Mouse (Mus musculus) retina, embryonic 14.5 days (tissue): ENCODE measurements at regions not wholly inside any gene's neighbourhood (a gene's known extent, or its start where the extent isn't known, plus 50 kb on each side); places are given as distances from the start of the nearest gene placed in this dataset.

Experiments
- DNase-seq: peaks from one replicate; pipeline ENCODE4 v3.0.0-alpha.2; 2015; ENCODE audit warnings: low spot score

DNA sequence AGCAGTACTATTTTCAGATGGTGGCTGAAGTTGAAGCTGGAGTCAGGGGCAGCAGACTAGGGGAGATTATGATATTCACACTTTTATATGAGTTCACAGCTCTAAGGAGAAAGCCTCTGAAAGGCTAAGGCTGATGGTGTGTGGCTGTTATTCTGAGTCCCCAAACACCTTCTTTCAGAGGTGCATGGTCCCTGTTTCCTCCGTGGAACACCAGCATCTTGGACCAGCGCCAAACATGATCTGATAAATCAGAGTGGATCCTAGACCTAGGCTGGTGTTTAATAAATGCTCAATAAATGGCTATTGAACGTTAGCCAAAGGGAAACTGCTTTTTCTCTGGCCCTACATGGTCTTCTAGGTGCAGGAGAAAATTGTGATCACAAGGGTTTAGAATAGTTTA lies 269.2 kb downstream of the Agtpbp1 start:
- DNase-seq: no peak

DNA sequence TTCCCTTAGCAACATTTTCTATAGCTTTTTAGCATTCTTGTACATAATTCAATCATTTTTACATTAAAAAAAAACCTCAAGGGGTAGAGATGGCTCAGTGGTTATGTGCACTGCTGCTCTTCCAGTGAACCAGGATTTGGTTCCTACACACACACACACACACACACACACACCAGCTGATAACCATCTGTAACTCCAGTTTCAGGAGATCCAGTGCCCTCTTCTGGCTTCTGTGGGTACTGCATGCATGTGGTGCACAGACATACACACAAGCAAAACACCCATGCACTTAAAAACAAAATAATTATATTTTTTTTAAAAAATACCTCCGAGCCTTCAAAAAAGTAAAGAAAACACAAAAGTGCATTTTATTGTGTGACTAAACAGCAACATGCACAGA lies 270.6 kb downstream of the Agtpbp1 start:
- peak; percentile 56 for DNase-seq

DNA sequence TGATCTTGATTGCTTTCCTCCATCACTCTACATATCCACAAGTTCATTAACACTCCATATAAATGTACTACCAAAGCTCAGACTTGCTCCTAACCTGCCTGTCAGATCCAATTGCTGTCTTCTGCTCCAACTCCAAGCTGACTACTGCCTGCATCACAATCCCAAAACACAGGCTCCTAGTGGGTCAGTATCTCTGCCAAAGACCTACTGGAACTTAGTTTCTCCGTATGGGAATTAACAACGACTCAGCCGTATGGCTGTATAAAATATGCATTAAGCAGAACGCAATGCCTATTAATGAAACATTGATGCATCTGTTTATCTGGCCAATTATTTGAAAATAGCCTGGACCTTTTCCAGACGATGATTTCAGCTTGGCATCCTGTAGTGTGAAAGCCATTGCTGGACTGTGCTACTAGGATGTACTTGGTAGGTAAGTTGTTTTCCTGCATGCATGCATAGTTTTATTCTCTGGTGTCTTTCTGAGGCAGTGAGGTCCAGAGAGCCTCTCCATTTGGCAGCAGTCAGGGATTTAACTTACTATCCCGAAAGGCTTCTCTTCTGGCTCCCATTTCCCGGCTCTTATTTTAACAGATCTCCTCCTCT lies 271.2 kb downstream of the Agtpbp1 start:
- DNase-seq: no peak

DNA sequence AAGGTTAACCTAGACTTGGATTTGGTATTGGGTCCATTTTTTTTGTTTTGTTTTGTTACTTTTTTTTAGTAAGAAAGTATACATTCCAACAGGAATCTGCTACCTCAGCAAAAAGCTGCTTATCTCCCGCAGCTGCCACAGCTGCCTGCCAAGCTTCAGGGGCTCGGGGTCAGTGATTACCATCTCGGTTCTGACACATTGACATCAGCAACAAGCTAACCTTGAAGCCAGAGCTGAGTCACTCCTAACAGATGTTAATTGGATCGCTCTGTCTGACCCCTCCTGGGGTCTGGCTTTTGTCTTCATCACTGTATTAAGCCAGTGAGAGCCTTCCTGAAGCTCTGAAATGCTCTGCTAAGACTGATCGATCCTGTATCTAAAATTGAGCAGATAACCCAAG lies 292.1 kb downstream of the Agtpbp1 start:
- peak; percentile 21 for DNase-seq

DNA sequence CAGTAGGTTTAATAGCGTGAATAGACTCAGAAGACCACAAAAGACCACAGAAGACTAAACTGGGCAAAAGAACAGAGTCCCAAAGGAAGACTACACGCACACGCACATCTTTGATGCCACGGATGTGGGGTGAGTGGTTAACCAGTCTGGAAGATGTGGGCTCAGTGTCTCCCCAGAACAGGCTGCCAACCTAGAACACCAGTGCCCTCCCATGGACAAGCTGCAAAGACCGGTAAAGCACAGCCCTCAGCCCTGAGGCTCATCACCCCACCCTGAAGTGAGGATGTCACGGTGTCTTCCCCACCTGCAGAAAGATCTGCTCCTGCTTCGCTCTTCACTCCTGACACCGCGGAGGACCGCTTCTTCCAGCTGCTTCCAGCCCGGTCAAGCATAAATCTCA lies 295.9 kb downstream of the Agtpbp1 start:
- DNase-seq: peak; percentile 14

DNA sequence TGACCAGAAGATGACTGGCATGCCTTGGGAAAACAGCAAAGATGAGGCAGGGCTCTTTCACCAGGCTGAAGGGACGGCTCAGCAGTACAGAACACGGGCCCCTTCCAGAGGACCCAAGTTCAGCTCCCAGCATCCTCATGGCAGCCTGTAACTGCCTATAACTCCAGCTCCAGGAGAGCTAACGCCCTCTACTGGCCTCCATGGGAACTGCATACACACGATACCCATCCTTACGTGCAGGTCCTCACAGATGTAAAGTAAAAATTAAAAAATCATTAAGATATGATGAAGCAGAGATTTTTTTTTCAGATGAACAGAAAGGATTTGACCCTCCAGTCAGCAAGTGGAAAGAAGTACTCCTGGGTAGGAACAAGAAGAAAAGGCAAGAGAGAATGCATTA lies 303.8 kb downstream of the Agtpbp1 start:
- no peak for DNase-seq

DNA sequence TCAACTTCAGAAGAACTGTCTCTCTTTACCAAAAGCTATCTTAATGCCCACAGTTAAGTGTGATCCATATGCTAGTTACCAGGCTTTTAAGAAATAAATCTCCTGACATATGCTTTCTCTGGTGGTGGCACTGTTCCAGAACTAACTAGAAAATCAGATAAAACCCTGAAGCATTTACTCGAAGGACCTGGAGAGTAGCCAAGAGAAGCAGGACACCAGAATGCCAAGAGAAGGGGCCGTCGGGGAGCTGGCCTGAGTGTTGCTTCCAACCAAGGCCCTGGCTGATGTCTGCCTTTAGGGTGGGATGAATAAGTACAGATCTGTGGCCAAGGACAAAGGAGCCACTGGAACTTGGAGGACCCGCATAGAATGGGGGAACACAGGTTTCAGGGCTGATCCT lies 305.9 kb downstream of the Agtpbp1 start:
- DNase-seq: no peak

DNA sequence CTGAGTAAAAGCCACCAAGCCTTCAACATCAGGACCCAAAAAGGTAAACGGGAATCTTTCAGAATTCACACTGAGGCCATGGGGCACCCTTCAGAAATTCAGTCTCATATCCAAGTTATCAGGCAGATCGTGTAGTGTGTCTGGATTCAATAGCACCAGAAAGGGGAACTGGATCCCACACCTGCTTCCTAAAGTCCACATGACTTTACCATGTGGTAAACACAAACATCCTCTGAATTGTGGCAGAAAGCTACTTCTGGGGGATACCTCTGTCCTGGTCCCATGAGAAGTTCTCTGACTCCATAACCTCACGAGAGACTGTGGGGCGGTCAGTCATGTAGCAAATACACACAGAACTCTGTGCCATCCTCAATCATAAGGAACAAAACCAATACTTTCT lies 313.4 kb downstream of the Agtpbp1 start:
- no peak for DNase-seq

DNA sequence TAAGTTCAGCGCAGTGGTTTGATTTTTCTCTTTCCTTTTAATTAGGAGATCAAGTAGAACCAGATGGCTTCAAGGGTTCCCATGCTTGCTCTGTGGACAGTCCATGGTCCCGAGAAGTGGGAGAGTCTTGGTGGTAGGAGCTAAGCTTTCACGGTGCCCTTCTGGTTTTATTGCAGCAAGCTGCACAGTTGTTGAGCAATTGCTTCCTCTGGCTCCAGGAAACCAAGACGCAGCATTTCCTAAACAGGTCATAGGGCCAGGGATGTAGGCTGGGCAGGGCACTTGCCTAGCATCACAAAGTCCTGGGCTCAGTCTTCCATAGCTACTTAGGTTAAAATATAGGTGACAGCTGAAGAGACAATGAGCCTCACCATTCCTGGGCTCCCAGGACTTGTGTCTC lies 318.2 kb downstream of the Agtpbp1 start:
- no peak for DNase-seq

DNA sequence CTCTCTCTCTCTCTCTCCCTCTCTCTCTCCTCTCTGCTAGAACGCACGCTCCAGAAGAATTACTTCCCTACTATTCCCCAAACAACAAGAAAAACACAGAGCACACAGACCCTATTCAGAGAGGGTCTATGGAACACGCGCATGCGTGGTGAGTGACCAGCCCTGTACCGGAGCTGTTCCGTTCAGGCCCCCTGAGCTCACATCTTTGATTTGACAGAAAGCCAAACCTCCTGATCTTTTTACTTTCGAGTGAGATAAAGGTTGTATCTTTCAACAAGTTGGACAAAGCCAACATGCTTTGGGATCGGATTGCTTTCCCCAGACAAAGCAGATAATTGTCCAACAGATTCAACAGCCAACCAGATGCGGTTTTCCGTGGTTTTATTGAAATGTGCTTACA lies 320.9 kb downstream of the Agtpbp1 start:
- no peak for DNase-seq

DNA sequence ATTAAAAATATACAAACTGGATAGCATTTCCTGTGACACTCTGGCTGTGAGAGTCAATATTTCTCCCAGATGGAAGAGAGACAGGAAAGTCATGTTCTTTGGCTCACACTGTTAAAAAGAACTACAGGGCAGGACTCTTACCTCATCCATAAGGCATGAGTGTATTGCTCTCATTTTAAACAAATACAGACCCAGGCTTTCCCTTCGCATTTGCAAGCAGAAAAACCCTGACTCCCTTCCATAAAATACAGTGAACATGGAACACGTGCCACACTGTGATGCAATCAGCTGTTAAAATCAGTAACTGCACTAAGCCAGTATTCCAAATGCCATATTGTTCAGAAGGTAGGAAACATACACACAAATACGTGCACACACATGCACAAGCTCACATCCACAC lies 323.1 kb downstream of the Agtpbp1 start:
- DNase-seq: no peak

DNA sequence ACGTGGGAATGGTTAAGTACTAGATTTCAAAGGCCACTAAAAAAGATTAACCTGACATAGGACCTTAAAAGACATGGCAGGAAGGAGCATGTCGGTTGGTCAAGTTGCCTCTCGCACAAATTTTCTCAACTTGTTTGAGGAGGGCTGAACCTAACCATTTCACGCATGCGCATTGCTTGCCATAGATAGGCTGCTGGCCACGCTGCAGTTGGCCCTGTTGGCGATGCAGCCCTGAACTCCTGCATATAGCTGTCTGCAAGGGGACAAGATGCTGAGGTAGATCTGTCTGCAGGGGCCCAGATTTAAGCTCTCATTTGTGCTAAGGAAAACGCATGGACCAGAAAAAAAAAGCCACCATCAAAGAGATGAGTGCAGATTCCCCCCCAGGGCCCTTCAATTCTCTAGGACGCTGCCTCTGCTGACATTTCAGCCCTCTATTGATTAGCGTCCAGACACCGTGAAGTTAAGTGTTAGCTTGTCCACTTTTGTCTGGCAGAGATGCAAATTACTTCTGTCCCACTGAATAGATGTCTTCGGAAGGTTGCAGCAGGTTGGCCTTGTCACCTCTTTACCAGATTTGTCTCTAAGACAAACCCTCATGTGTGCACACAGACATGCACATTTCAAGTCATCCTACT lies 329.1 kb downstream of the Agtpbp1 start:
- DNase-seq: peak; percentile 26

DNA sequence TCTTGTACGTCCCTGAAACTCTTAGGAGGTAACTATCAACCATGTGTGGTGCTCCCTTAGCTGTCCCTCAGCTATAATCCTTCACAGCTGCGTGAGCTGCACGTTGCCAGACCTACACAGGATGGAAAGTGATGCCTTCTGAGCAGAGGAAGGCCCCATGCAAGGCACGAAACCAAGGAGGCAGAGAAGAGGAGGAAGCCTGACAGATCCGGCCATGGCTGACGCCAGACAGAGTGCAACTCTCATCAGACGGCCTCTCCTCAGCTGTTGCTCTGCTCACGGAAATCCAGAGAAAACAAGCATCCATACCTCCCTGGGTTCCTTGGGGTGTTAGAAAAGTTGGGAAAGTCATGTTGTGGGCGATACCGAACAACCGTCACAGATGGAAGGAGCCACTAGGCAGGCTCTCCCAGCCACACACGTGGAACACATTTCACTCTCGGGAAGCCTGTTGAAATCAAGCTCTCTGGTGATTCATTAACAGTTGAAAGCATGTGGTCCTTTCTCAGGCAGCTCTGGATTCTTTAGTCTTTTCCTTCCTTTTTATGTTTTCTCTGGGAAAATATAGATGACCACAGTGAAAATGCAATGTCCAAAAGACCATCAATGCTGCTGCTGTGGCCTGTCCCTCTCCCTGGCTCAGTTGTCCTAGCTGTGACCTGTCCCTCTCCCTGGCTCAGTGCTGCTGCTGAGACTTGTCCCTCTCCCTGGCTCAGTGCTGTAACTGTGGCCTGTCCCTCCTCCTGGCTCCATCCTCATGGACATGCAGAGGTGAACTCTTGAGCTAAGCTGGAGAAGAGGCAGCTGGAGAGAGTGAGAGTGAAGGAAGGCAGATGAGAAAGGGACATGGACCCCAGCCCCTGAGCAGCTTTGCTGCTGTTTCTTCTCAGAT lies 331.1 kb downstream of the Agtpbp1 start:
- no peak for DNase-seq

DNA sequence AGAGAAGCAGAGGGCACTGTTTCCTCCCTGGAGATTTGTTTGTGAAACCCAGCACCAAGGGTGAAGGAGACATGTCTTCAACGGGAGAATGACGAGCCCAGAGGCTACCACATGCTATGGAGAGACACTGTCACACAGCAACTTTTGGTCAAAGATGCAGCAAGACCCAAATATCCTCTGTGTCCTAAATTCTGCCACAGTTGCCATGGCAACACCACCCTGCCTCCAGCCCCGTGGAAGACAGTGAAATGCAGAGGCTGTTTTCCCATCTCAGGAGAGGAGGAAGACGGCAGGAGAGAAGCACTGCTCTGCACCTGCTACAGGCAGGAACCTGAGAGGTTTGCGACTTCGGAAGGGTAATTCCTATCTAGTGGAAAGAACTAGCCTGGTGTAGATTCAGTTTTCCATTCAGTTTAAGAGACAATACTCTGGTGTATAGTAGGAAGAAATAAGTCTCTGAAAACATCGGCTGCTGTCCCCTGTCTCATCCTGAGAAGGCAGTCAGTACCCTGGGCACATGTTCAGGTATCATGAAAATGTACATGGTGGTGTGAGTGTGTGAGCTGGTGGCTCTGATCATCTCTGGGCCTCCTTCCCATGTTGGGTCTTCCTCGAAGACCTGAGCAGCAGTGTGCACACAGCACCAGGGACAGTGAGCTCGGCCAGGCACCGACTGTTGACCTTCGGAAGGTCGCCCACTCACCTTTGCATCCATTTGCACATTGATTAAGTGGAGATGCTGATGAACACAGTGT lies 333.6 kb downstream of the Agtpbp1 start:
- DNase-seq: peak; percentile 59

DNA sequence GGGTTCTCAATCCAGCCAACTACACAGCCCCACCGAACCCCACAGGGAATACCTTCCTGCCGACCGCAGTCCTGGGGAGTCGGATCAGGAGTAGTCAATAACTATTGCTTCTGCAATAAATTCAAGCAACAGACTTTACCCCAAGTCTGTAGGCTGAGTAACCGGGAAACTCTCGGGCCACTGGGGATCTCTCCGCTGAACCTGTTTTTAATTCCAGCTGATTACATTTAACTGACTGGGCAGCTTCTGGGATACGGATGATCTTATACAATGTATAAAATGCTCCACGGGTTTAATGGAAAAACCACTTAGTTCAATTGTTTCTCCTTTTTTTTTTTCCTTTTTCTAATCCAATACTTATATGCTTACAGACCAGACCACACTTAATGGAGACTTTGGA lies 336.6 kb downstream of the Agtpbp1 start:
- DNase-seq: no peak

DNA sequence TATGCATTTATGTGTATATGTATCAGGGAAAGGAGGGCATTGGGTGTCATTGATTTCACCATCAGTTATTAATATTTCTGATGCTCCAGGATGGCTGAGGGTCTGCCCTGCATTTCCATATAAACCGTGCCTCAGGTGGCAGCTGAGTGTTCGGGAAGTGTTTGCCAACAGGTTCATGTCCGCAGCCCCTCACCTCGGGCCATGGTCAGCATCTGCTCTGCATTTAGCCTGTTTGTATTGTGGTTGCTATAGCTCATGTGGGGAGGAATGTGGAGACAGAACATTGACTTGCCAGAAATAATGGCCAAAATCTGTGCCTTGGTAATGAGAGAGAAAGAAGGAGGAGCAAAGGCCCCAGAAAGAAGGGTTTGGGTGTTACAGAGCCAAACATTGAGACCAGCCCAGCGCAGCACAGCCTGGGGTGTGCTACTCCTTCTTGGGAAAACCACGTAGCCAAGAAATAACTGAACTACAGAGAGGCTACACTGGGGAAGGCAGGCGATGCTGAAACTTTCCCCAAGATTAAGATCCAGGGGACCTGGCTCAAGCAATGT lies 338.0 kb downstream of the Agtpbp1 start:
- DNase-seq: no peak

DNA sequence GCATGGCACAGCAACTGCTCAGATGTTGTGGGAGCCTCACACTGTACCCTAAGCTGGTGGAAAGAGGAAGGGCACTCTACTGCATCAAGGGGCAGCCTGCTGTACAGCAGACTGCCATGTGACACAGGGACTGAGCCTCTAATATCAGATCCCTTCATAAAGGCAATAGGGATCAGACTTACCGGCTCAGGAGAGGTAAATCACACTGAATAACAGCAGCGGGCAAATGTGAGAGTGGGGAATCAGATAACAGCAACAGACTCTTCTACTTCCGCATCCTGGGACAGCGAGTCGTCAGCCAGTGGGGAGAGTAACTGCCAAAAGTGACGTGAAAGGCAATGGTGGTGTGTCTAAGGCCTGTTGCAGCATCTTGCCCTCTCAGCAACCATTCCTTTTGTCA lies 339.0 kb downstream of the Agtpbp1 start:
- no peak for DNase-seq

DNA sequence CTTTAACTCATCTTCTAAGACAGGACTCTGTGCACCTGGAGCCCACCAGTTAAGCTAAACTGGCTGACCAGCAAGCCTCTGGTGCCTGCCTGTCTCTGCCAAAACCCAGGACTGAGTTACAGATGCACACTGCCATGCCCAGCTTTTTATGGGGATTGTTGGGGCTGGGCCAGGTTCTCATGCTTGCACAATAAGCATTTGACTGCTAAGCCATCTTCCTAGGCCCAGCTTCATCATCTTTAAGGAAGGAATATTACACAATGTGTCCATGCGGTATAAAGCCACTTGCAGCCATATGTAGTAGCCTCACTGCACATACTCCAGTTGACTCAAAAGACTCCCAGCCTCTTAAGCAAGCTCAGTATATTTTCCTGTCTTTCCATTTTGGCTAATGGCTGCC lies 340.4 kb downstream of the Agtpbp1 start:
- no peak for DNase-seq

DNA sequence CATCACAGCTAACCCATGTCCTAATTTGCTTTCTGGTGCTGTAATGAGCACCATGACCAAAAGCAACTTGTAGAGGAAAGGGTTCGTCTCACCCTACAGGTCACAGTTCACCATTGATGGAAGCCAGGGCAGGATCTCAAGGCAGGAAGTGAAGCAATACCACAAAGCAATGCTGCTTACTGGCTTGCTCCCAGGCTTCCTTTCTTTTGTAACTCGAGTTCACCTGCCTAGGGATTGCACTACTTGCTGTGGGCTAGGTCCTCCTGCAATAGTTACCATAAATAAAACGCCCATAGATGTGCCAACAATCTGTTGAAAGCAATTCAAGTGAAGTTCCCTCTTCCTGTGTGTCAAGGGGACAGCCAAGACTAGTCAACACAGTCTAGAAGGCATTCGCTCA lies 342.4 kb downstream of the Agtpbp1 start:
- no peak for DNase-seq

DNA sequence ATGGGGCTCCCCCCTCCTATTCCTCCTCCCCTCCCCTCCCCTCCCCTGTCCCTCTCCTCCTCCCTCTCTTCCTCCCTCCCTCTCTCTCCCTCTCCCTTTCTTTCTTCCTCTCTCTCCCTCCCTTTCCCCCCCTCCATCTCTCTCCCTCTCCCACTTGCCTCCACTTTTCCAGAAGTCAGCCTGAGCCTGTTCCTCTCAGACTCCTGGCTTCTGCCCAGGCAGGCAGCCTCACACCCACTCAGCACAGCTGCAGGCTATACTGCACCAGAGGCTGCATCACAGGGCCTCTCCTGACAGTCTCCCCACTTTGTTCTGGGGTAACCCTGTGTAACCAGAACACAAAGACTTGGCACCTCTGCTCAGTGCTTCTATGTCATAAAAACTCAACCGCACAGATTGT lies 346.3 kb downstream of the Agtpbp1 start:
- DNase-seq: no peak

DNA sequence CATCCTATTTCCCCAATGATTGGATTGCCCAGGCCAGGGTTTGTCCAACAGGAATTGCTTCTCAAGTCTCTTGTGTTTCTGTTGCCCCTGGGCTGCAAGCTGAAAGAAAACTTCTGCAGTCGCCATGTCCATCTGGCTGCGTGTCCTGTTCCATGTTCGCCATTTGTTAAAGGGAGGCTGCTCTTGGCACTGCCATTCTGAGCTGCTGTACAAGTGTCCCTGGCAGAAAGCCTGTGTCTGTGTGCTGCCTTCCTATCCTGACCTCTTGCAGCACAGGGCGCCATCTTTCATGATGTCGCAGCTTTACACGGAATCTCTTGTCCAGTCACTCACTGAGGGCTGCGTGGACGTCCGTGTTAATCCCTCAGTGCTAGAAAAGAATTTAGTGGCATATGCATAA lies 349.2 kb downstream of the Agtpbp1 start:
- DNase-seq: no peak

DNA sequence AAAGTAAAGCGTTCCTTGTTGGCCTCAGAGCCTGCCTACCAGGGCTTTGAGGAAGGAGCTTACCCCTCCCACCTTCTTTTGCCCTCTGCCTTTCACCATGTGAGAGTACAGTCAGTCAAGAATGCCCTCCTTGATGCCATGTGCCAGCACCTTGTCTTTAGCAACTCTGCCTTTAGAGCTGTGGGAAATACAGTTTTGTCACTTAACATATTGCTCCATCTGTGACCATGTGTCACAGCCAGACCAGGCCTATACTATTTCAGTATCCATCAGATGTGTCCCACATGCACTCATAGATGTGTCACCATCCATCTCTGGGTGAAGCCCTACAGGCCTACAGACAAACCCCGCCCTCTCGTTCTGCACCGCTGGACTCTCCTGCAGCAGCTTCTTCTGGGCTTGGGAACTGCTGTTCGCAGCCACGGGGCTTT lies 355.9 kb downstream of the Agtpbp1 start:
- DNase-seq: no peak
